Mouse (Mus musculus) lung, embryonic 15.5 days (tissue): ENCODE results near the gene Nrxn1. TPM values are rescaled to one million over a fixed set of nuclear protein-coding genes. Genes with fewer than 3 reads are reported as not detected.
A peak's percentile ranks its signal among the peaks of the same experiment; 100 is the strongest.

ENCODE experiments used
- ATAC-seq: fragments of 200-750 bp; cut with Nextera tagmentation; 2 replicates; pipeline ENCODE4 v1.8.0; 2017; ENCODE audit warnings: moderate number of reproducible peaks, borderline replicate concordance; ENCODE audit not compliant: low FRiP score, low TSS enrichment; ENCODE audit errors: extremely low read depth
- H3K27ac ChIP-seq: fragments of 300-500 bp; sonication (generic); 2 replicates; pipeline ENCODE4 v1.5.1; 2015; ENCODE audit warnings: moderate library complexity, mild to moderate bottlenecking, inconsistent platforms
- H3K27me3 ChIP-seq: fragments of 300-500 bp; sonication (generic); 2 replicates; pipeline ENCODE4 v1.6.1; 2015; ENCODE audit warnings: inconsistent platforms
- H3K36me3 ChIP-seq: fragments of 300-500 bp; sonication (generic); 2 replicates; pipeline ENCODE4 v1.6.1; 2015; ENCODE audit warnings: inconsistent platforms
- H3K4me1 ChIP-seq: fragments of 300-500 bp; sonication (generic); 2 replicates; pipeline ENCODE4 v1.6.1; 2015; ENCODE audit warnings: inconsistent platforms
- H3K4me2 ChIP-seq: fragments of 300-500 bp; sonication (generic); 2 replicates; pipeline ENCODE4 v1.6.1; 2015; ENCODE audit warnings: inconsistent platforms, mild to moderate bottlenecking, moderate library complexity
- H3K4me3 ChIP-seq: fragments of 300-500 bp; sonication (generic); 2 replicates; pipeline ENCODE4 v1.5.1; 2015; ENCODE audit warnings: mild to moderate bottlenecking, inconsistent platforms
- H3K9ac ChIP-seq: fragments of 300-500 bp; sonication (generic); 2 replicates; pipeline ENCODE4 v1.6.1; 2015; ENCODE audit warnings: inconsistent platforms
- H3K9me3 ChIP-seq: fragments of 300-500 bp; sonication (generic); 2 replicates; pipeline ENCODE4 v1.6.1; 2016; ENCODE audit warnings: inconsistent platforms
- WGBS: fragments of 180-500 bp; shearing (Covaris S2); methylation state at CpG from one replicate; pipeline ENCODE4 v1.1.7; 2015; 5-methylcytosine and 5-hydroxymethylcytosine counted together
- polyA plus RNA-seq: library from polyadenylated mRNA; unstranded; fragments of >200 nt; fragmentation: Nextera tagmentation; extraction: Ambion mirVana; gene quantifications from 2 replicates; pipeline ENCODE4 v1.2.1, GENCODE M21; 2015

The Nrxn1 gene
- polyA plus RNA-seq, 1 experiment from 2014 or later = 2.7 TPM

- no peak overlapping the region for H3K27ac ChIP-seq
- no peak for ATAC-seq
- H3K9me3 ChIP-seq = no peaks in the 10 kb centered on the region
- no peaks in the 10 kb centered on the region for H3K4me1 ChIP-seq
- H3K27me3 ChIP-seq = no peaks in the 10 kb centered on the region
- WGBS = 59% methylated on average over 2 of the region's 2 CpGs
- H3K4me2 ChIP-seq = no peak overlapping the region
- no peak overlapping the region for H3K4me3 ChIP-seq
- no peaks in the 10 kb centered on the region for H3K36me3 ChIP-seq
- no peak overlapping the region for H3K9ac ChIP-seq
Observed at GRCm38 (mm10) chr17:90129183-90129582, 963.7 kb downstream of the Nrxn1 start.

- Histone ChIP-seq H3K36me3 (no peaks in the 10 kb centered on the region), H3K4me3 (no peak overlapping the region), H3K27ac (no peak overlapping the region), H3K9ac (no peak overlapping the region), H3K4me1 (no peaks in the 10 kb centered on the region), H3K4me2 (no peak overlapping the region), H3K9me3 (no peaks in the 10 kb centered on the region), H3K27me3 (no peaks in the 10 kb centered on the region)
- 58% methylated on average over 1 of the region's 1 CpGs for whole genome bisulfite sequencing
- ATAC-seq = no peak
Observed at GRCm38 (mm10) chr17:90127561-90127960, 965.3 kb downstream of the Nrxn1 start.

GRCm38 (mm10) chr17:90122796-90123481 lies 969.9 kb downstream of the Nrxn1 start:
- Histone ChIP-seq H3K36me3 (no peaks in the 10 kb centered on the region), H3K4me3 (no peak overlapping the region), H3K9ac (no peak overlapping the region), H3K4me1 (no peaks in the 10 kb centered on the region), H3K27ac (no peak overlapping the region), H3K9me3 (no peaks in the 10 kb centered on the region), H3K27me3 (no peaks in the 10 kb centered on the region), H3K4me2 (no peak overlapping the region)
- no peak for ATAC-seq
- WGBS = 79% methylated on average over 5 of the region's 5 CpGs

- no peak for ATAC-seq
- Histone ChIP-seq H3K9me3 (no peaks in the 10 kb centered on the region), H3K4me1 (no peaks in the 10 kb centered on the region), H3K9ac (no peak overlapping the region), H3K27ac (no peak overlapping the region), H3K36me3 (no peaks in the 10 kb centered on the region), H3K27me3 (no peaks in the 10 kb centered on the region), H3K4me2 (no peak overlapping the region), H3K4me3 (no peak overlapping the region)
- 68% methylated on average over 2 of the region's 2 CpGs for WGBS
Observed at GRCm38 (mm10) chr17:90116241-90116640, 976.6 kb downstream of the Nrxn1 start.

GRCm38 (mm10) chr17:90094999-90095398 lies 997.9 kb downstream of the Nrxn1 start:
- H3K27ac ChIP-seq = no peak overlapping the region
- H3K36me3 ChIP-seq = no peaks in the 10 kb centered on the region
- 70% methylated on average over 3 of the region's 3 CpGs for WGBS
- H3K4me1 ChIP-seq = no peaks in the 10 kb centered on the region
- no peak overlapping the region for H3K4me3 ChIP-seq
- H3K4me2 ChIP-seq = no peak overlapping the region
- no peaks in the 10 kb centered on the region for H3K27me3 ChIP-seq
- no peaks in the 10 kb centered on the region for H3K9me3 ChIP-seq
- no peak overlapping the region for H3K9ac ChIP-seq
- ATAC-seq = no peak

- H3K4me2 ChIP-seq = peak overlapping the region; percentile 53
- H3K9me3 ChIP-seq = no peaks in the 10 kb centered on the region
- H3K4me3 ChIP-seq = peak overlapping the region; percentile 24
- no peak overlapping the region for H3K27ac ChIP-seq
- H3K4me1 ChIP-seq = 0 out of 2 replicates have a peak, but pooled peaks cover 5% of the 10 kb centered on the region
- WGBS = 4% methylated on average over 12 of the region's 12 CpGs
- ATAC-seq = peak; percentile 97
- H3K36me3 ChIP-seq = no peaks in the 10 kb centered on the region
- H3K27me3 ChIP-seq = no peaks in the 10 kb centered on the region
- no peak overlapping the region for H3K9ac ChIP-seq
Observed at GRCm38 (mm10) chr17:90088314-90088650, 1004.6 kb downstream of the Nrxn1 start.

GRCm38 (mm10) chr17:90087616-90088313 lies 1005.1 kb downstream of the Nrxn1 start:
- Histone ChIP-seq H3K9me3 (no peaks in the 10 kb centered on the region), H3K4me2 (peak overlapping the region; percentile 53), H3K4me1 (0 out of 2 replicates have a peak, but pooled peaks cover 5% of the 10 kb centered on the region), H3K9ac (no peak overlapping the region), H3K27ac (no peak overlapping the region), H3K4me3 (peak overlapping the region; percentile 24), H3K27me3 (no peaks in the 10 kb centered on the region), H3K36me3 (no peaks in the 10 kb centered on the region)
- no peak for ATAC-seq
- 57% methylated on average over 11 of the region's 11 CpGs for WGBS

GRCm38 (mm10) chr17:90086826-90087225 lies 1006.0 kb downstream of the Nrxn1 start:
- Histone ChIP-seq H3K27ac (no peak overlapping the region), H3K27me3 (no peaks in the 10 kb centered on the region), H3K9me3 (no peaks in the 10 kb centered on the region), H3K36me3 (no peaks in the 10 kb centered on the region), H3K4me3 (no peak overlapping the region), H3K4me2 (no peak overlapping the region), H3K4me1 (0 out of 2 replicates have a peak, but pooled peaks cover 5% of the 10 kb centered on the region), H3K9ac (no peak overlapping the region)
- WGBS = 12% methylated on average over 1 of the region's 1 CpGs
- ATAC-seq = no peak

GRCm38 (mm10) chr17:90079003-90079402 lies 1013.9 kb downstream of the Nrxn1 start:
- no peak overlapping the region for H3K27ac ChIP-seq
- H3K4me3 ChIP-seq = no peak overlapping the region
- no peak for ATAC-seq
- H3K4me2 ChIP-seq = no peak overlapping the region
- H3K27me3 ChIP-seq = no peaks in the 10 kb centered on the region
- H3K36me3 ChIP-seq = no peaks in the 10 kb centered on the region
- no peaks in the 10 kb centered on the region for H3K9me3 ChIP-seq
- H3K4me1 ChIP-seq = no peaks in the 10 kb centered on the region
- H3K9ac ChIP-seq = no peak overlapping the region
- 58% methylated on average over 6 of the region's 6 CpGs for WGBS

- no peak overlapping the region for H3K27ac ChIP-seq
- no peaks in the 10 kb centered on the region for H3K4me1 ChIP-seq
- no peaks in the 10 kb centered on the region for H3K9me3 ChIP-seq
- no peak overlapping the region for H3K4me3 ChIP-seq
- H3K4me2 ChIP-seq = no peak overlapping the region
- WGBS = 32% methylated on average over 3 of the region's 3 CpGs
- H3K9ac ChIP-seq = no peak overlapping the region
- ATAC-seq = no peak
- no peaks in the 10 kb centered on the region for H3K36me3 ChIP-seq
- no peaks in the 10 kb centered on the region for H3K27me3 ChIP-seq
Observed at GRCm38 (mm10) chr17:90078488-90078887, 1014.4 kb downstream of the Nrxn1 start.

GRCm38 (mm10) chr17:90062866-90063265 lies 1030.0 kb downstream of the Nrxn1 start:
- H3K9ac ChIP-seq = no peak overlapping the region
- ATAC-seq = no peak
- no peaks in the 10 kb centered on the region for H3K27me3 ChIP-seq
- no peak overlapping the region for H3K4me3 ChIP-seq
- H3K36me3 ChIP-seq = no peaks in the 10 kb centered on the region
- H3K27ac ChIP-seq = no peak overlapping the region
- H3K4me1 ChIP-seq = no peaks in the 10 kb centered on the region
- no peaks in the 10 kb centered on the region for H3K9me3 ChIP-seq
- 7% methylated on average over 1 of the region's 1 CpGs for WGBS
- H3K4me2 ChIP-seq = no peak overlapping the region

GRCm38 (mm10) chr17:90060872-90061271 lies 1032.0 kb downstream of the Nrxn1 start:
- H3K27me3 ChIP-seq = no peaks in the 10 kb centered on the region
- H3K27ac ChIP-seq = no peak overlapping the region
- no peaks in the 10 kb centered on the region for H3K9me3 ChIP-seq
- H3K4me1 ChIP-seq = no peaks in the 10 kb centered on the region
- ATAC-seq = no peak
- H3K9ac ChIP-seq = no peak overlapping the region
- no peak overlapping the region for H3K4me2 ChIP-seq
- no peak overlapping the region for H3K4me3 ChIP-seq
- 37% methylated on average over 5 of the region's 5 CpGs for WGBS
- no peaks in the 10 kb centered on the region for H3K36me3 ChIP-seq
